Mouse (Mus musculus) macrophage (primary cell): ENCODE data around the gene Hdgf. TPM values are rescaled to one million over a fixed set of nuclear protein-coding genes. Genes with fewer than 3 reads are reported as not detected.
A peak's percentile ranks its signal among the peaks of the same experiment; 100 is the strongest.

ENCODE experiments used
- H3K27ac ChIP-seq: fragments of 350-480 bp; formaldehyde crosslinking; 2 replicates; pipeline ENCODE4 v1.9.0; 2021
- H3K36me3 ChIP-seq: fragments of 350-480 bp; formaldehyde crosslinking; 2 replicates; pipeline ENCODE4 v1.9.0; 2021; ENCODE audit errors: inconsistent target
- H3K4me3 ChIP-seq: fragments of 350-480 bp; formaldehyde crosslinking; 2 replicates; pipeline ENCODE4 v1.9.0; 2021; ENCODE audit errors: inconsistent target
- H3K79me2 ChIP-seq: fragments of 350-480 bp; formaldehyde crosslinking; 2 replicates; pipeline ENCODE4 v1.9.0; 2021; ENCODE audit errors: inconsistent target
- WGBS: methylation state at CpG from one replicate; pipeline ENCODE4 v1.1.7; 2026; ENCODE audit warnings: inconsistent platforms; ENCODE audit not compliant: missing documents; 5-methylcytosine and 5-hydroxymethylcytosine counted together
- polyA plus RNA-seq: library from polyadenylated mRNA; stranded (reverse); fragments of 250-400 nt; gene quantifications from 3 replicates; pipeline ENCODE4 v1.2.4, GENCODE M21; 2018; ENCODE audit warnings: inconsistent platforms

Hdgf gene
- polyA plus RNA-seq, 1 experiment from 2014 or later, result 165 TPM

DNA sequence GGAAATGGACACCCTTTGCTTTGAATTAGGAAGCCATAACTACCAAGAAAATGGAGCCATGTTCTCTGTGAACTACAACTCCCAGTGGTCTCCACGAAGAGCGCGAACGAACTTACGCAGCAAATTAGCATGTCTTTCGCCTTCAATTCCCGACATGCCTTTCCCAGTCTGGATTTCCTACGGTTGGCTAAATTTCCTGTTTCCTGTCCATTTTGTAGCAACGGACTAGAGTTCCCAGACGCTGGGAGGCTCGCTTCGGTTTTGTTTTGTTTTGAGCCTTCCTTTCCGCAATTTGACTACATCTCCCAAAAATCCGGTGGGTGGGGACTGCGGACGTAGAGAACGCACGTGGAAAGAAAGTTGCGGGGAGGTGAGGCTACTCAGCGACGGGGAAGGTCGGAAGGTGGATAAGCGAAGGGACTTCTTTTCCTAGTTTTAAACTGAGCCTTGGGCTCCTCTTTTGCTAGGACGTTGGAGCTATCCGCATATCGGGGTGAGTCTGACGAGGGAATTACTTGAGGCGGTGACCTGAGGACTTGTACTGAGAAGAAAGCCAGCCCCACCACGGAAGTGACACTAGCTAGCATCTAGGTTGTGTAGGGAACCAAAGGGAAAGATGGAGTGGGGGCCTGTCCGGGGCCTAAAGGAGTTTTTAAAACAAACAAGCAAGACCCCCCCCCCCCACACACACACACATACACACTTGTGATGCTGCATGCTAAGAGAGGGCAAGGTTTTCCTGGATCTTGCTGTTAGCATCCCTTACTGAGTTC, 13.4 kb downstream of the Hdgf start, which contains the start of gene Mrpl24:
Gene Mrpl24, plus strand, starts transcription at position 171 of the 773 bp plus-strand sequence.
- Histone ChIP-seq H3K4me3 (peak within 1 kb of the TSS; percentile 93), H3K27ac (peak within 1 kb of the TSS; percentile 70), H3K36me3 (peaks cover 45% of the 10 kb centered on the region), H3K79me2 (peaks cover 15% of the 10 kb centered on the region)
- 2% methylated on average over 25 of the region's 30 CpGs for WGBS

DNA sequence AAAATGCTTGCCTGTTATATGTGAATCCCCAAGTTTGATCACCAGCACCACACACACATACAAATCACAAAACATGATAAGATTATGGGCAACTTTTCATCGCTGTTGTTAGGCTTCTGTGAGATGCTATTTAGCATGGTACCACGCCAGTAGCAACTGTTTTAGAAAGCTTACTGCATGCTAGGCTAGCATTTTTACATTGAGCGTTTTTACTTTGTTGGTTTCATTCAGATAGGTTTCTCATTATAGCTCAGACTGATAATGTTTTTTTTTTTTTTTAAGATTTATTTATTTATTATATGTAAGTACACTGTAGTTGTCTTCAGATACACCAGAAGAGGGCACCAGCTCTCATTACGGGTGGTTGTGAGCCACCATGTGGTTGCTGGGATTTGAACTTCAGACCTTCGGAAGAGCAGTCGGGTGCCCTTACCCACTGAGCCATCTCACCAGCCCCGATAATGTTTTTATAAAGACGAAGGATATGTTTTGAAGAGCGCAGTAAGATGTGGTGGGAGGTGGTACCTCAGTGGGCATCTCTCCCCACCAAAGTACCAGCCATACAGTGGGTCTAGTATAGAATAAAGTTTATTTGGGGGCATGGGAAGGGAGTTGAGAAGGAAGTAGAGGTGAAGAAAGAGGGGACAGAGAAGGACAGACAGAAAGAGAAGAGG, 14.3 kb downstream of the Hdgf start:
- peak overlapping the region; percentile 93 for H3K4me3 ChIP-seq
- H3K27ac ChIP-seq, result 0 out of 2 replicates have a peak overlapping the region, but pooled peaks have one; percentile 70
- H3K79me2 ChIP-seq, result peaks cover 15% of the 10 kb centered on the region
- H3K36me3 ChIP-seq, result peaks cover 45% of the 10 kb centered on the region
- 72% methylated on average over 8 of the region's 9 CpGs for WGBS

DNA sequence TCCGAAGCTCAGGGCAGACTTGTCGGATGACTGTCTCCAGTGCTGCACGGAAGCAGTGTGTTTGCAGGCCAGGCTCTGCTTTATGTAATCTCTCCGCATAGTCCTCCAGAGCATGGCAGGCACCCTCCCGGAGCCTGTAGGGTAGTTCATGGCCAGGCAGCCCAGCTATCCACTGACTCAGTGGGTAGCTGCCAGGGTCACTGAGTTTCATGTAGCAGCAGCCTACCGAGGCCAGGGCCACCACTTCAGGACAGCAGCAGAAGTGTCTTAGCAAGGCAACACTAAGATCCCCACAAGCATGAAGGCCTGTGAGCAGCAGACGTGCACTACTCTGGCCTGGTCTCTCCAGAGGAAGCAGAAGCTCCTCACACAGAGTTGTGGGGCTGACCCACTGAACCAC, 18.9 kb downstream of the Hdgf start:
- Histone ChIP-seq H3K4me3 (no peak overlapping the region), H3K27ac (no peak overlapping the region), H3K79me2 (peaks cover 39% of the 10 kb centered on the region), H3K36me3 (peaks cover 46% of the 10 kb centered on the region)
- WGBS, result 95% methylated on average over 7 of the region's 7 CpGs

DNA sequence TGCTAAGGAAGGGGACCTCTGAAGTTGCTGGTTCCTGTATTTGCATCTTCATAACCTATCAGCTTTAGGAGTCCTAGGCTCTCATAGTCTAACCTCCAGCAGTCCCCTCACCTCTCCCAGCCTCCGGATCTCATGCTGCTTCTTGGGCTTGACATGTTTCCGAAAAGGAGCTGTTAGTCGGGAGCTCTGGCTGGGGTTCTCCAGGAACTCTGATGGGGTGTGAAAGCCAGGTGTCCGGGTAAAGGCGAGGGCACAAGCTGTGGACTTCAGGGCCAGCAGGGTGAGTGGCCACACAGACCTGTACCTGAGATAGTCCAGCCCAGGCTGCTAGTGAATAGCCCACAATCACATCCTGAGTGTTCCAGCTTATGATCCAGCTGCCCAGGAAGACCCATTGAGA, 21.3 kb downstream of the Hdgf start:
- 94% methylated on average over 5 of the region's 5 CpGs for WGBS
- Histone ChIP-seq H3K4me3 (no peak overlapping the region), H3K79me2 (peaks cover 45% of the 10 kb centered on the region), H3K36me3 (peaks cover 53% of the 10 kb centered on the region), H3K27ac (no peak overlapping the region)

DNA sequence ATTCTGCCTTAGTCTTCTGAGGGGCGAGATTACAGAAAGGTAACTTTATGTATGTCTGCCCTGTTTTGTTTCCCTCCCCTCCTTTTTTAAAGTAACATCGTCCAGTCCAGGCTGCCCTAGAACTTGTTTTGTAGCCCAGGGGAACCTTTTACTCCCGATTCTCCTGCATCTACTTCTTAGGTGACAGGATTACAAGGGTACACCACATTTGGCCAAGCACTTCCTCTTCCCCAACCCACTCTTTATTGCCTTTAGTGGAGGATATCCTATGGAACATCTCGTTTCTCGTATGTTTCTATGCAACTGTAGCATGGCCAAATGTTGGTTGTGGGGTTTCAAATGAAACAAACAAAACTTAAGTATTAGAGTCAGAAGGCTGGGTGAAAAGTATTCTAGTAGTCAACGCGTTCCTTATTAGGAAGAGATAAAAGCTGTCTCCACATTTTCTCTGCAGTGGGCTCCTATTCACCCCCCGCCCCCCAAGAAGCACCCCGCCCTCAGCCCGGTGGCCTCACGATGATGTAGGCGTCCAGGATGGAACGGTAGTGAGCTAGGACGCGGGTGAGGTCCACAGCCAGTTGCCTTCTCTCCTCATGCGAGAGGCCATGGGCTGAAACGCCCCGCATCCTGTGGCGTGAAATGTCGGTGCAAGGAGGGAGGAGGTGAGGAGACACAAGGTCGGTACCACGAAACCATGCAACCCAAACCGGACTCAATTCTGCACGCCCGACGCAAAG, 23.4 kb downstream of the Hdgf start:
- 3% methylated on average over 24 of the region's 26 CpGs for WGBS
- Histone ChIP-seq H3K4me3 (peak overlapping the region; percentile 99), H3K36me3 (peaks cover 43% of the 10 kb centered on the region), H3K79me2 (peaks cover 66% of the 10 kb centered on the region), H3K27ac (peak overlapping the region; percentile 64)

DNA sequence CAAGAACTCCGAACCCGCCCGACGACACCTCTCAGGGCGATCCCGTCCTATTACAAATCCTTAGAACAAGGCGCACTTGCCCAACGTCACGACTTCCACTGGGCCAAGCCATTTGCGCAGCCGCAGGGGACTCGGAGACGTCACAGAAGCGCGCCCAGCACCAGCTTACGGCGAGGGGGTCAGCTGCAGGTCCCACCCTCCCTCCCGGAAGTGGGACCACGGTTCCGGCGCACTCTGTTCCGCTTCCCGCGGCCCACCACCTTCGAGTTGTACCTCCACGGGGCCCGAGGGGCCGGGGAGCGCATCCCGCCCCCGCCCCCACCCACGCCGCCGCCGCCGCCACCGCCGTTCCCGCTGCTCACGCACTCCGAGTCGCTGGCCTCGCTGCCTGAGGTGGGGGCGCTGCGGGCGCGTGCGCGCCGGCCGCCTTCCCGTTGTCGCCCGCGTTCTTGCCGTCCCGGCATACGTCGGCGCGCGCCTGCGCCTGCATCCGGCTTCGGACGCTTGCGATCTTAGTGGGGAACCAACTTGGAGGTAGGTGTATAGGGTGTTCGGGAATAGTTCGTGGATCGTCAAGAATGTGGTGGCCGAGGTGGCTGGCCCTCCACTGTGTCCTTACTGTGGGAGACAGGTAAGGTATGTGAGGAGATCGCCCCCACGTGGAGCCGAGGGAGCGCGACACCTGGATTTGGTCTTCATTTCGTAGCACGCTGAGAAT, 24.1 kb downstream of the Hdgf start, which contains the start of the genes Isg20l2 and Rrnad1:
Gene Isg20l2, plus strand, starts transcription at position 237 of the 718 bp plus-strand sequence.
Gene Rrnad1, minus strand, starts transcription at position 640 of the 718 bp plus-strand sequence.
- peak within 1 kb of the TSS; percentile 99 for H3K4me3 ChIP-seq
- H3K36me3 ChIP-seq, result peaks cover 43% of the 10 kb centered on the region
- under 1% methylated on average over 26 of the region's 78 CpGs for WGBS
- peak within 1 kb of the TSS; percentile 64 for H3K27ac ChIP-seq
- H3K79me2 ChIP-seq, result peaks cover 72% of the 10 kb centered on the region

DNA sequence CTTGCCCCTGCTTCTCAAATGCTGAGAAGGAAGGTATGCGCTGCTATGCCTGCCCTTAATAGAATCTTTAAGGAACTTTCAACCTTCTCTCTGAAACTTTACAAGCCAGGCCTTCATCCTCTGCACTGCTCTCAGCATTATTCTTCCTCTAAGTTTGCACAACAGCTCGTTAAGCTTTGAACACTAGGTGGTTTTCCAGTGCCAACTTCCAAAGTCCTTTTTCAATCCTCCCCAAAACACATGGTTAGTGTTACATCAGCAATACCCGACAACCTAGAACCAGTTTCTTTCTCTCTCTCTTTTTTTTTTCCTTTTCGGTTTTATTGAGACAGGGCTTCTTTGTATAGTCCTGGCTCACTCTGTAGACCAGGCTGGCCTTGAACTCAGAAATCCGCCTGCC, 27.9 kb downstream of the Hdgf start:
- 86% methylated on average over 5 of the region's 5 CpGs for WGBS
- Histone ChIP-seq H3K36me3 (peaks cover 53% of the 10 kb centered on the region; the same call in 1 of the 2 replicates), H3K27ac (no peak overlapping the region), H3K79me2 (peaks cover 80% of the 10 kb centered on the region), H3K4me3 (no peak overlapping the region)

DNA sequence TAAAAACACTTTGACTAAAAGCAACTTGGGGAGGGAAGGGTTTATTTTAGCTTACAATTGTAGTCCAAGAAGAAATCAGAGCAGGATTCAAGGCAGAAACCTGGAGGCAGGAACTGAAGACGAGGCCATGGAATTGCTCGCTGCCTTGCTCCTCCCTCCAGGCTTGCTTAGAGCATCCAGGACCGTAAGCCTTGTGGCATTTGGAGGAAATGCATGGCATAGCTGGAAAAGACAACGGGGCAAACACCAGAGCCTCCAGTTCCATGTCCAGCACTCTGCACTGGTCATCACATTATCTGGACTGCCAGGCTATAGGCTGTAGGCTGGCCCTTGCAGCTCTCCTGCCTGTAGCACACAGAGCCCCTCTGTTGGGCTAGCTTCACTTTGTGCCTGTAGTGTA, 28.4 kb downstream of the Hdgf start:
- H3K79me2 ChIP-seq, result peaks cover 76% of the 10 kb centered on the region
- H3K27ac ChIP-seq, result no peak overlapping the region
- WGBS, result 83% methylated on average over 4 of the region's 4 CpGs
- peaks cover 58% of the 10 kb centered on the region for H3K36me3 ChIP-seq
- no peak overlapping the region for H3K4me3 ChIP-seq

DNA sequence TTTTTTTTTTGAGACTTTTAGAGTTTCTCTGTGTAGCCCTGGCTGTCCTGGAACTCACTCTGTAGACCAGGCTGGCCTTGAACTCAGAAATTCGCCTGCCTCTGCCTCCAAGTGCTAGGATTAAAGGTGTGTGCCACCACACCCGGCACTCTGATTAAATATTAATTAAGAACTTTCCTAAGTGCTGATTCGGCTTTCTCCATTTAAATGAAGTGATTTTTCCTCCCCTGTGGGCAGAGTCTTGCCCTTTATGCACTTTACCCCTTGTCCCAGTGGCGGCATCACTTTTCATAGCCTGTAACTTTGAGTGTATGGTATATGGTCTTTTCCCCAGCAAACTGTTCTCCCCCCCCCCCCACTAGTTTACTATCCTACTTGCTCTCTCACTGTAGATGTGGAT, 29.1 kb downstream of the Hdgf start:
- Histone ChIP-seq H3K36me3 (peaks cover 65% of the 10 kb centered on the region), H3K4me3 (no peak overlapping the region), H3K79me2 (peaks cover 71% of the 10 kb centered on the region), H3K27ac (no peak overlapping the region)
- WGBS, result 96% methylated on average over 4 of the region's 4 CpGs

DNA sequence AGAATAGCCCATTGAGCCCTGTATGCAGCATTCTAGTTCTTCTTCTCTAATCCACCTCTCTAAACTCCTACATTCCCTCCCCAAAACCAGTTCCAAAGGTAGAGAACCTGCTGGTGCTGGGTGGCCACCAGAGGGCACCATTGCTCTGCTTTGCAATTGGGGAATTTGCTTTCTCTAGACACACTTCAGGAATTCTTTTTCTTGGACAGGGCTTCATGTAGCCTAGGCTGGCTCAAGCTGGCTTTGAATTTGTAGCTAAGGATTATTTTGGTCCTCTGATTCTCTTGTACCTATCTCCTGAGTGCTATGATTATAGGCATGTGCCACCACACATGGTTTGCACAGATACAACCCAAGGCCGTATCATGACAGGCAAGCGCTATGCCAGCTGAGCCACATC, 29.7 kb downstream of the Hdgf start:
- H3K4me3 ChIP-seq, result no peak overlapping the region
- H3K27ac ChIP-seq, result no peak overlapping the region
- H3K36me3 ChIP-seq, result peaks cover 71% of the 10 kb centered on the region
- 97% methylated on average over 2 of the region's 2 CpGs for WGBS
- H3K79me2 ChIP-seq, result peaks cover 67% of the 10 kb centered on the region

DNA sequence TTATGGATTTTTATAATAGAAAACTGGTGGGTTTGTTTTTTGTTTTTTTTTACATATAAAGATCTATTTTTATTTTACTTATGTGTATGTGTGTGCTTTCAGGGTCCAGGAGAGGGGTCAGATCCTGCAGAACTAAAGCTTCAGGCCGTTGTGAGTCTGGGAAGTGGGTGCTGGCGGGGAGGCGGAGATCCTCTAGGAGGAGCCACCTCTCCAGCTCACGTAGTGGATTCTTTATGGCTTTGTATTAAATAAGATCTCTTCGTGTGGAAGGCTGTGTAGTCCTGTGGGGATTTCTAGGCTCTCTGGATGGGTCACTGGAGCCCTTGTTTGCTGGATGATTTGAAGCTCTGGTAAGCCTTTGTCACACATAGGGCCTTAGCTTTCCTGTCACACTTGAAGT, 34.5 kb downstream of the Hdgf start:
- H3K36me3 ChIP-seq, result peaks cover 54% of the 10 kb centered on the region
- peaks cover 20% of the 10 kb centered on the region for H3K79me2 ChIP-seq
- no peak overlapping the region for H3K27ac ChIP-seq
- H3K4me3 ChIP-seq, result no peak overlapping the region
- 88% methylated on average over 5 of the region's 5 CpGs for WGBS

DNA sequence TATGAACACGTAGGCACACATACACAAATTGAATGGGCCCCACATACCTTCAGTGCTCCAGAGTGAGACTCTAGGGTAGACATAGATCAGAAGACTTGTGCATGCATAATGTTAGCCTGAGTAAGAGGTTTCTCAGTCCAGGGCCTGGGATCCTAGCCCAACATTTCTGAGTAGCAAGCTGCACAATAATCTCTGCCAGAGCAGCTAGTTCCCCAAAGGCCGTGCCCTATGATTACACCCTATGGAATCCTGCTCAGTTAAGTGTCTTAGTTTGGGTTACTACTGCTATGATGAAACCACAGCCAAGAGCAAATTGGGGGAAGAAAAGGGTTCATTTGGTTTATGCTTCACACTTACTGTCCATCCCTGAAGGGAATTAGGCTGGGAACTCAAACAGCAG, 36.4 kb downstream of the Hdgf start:
- WGBS, result 92% methylated on average over 2 of the region's 2 CpGs
- peaks cover 44% of the 10 kb centered on the region for H3K36me3 ChIP-seq

DNA sequence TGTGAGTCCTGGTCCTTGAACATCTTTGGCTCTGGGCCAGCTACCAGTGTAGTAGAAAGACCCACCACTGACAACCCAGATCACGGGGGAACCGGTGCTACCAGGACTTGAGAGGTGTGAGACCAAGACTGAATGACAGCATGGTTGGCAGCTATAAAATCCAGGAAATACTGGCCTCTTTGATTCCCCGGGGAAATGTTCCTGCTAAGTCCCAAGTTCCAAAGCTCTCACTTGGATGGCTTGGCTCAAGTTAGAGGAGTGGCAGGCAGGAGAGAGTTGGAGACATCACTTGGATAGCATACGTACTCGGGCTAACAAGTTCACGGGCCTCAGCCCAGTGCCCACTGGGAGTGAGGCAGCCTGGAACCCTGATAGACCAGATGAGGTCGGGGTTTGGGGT, 37.5 kb downstream of the Hdgf start:
- Histone ChIP-seq H3K79me2 (no peaks in the 10 kb centered on the region), H3K27ac (no peak overlapping the region), H3K4me3 (no peak overlapping the region), H3K36me3 (peaks cover 34% of the 10 kb centered on the region)
- 87% methylated on average over 7 of the region's 7 CpGs for WGBS

More for the DNA sequence above, 36.4 kb downstream of the Hdgf start:
- H3K27ac ChIP-seq, result no peak overlapping the region
- H3K4me3 ChIP-seq, result no peak overlapping the region
- H3K79me2 ChIP-seq, result peaks cover 1% of the 10 kb centered on the region; the same call in 1 of the 2 replicates
